Mouse (Mus musculus) urinary bladder, postnatal 4 days (tissue): ENCODE measurements around the gene Btbd7.

Source experiments
- DNase-seq, 2 experiments: peaks; one replicate each; pipeline ENCODE4 v3.0.0; 2021 to 2022; ENCODE audit warnings: low spot score in 2 of 2

The Btbd7 gene

DNA sequence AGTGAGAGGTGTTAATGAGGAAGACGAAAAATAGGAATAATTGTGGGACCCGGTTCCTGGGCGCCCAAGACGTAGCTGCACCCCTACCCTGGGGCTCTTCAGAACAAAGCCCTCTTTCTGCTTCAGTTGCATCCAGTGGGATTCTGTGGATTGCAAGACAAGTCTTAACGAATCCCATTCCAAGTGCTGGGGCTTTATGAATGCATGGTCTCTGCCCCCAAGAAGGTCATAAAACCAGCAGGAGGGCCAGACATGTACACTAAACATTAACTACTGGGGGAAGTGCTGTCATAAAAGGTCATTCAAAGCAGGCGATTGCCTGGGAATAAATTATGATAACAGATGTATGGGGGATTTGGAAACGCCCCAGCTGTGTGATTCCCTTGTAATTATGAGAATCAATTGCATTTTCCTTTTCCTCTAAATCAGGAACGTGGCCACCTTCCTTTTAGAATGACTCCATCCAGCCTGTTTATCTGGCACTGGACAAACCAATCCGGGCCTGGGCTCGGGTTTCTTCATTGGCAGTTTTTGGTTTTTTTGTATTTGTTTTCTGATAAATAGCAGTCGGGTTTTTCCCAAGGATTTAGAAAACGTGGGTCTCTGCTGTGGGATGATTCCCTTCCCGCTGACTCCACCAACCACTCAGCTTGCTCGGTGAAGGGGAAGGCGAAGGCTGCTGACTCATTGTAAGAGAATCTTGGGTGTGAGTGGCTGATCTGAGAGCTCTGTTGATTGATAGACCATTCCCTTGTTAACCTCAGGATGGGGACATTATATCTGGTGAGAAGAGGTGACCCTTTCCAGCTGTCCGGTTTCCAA lies 147.3 kb downstream of the Btbd7 start:
- DNase-seq, result no peak
